Mouse (Mus musculus): Measurements from ENCODE around the gene Cmtr2. TPM values are rescaled to one million over a fixed set of nuclear protein-coding genes. Genes with fewer than 3 reads are reported as not detected.

The Cmtr2 gene
- polyA plus RNA-seq, 1 experiment from 2014 or later, result 14.6 TPM

DNA sequence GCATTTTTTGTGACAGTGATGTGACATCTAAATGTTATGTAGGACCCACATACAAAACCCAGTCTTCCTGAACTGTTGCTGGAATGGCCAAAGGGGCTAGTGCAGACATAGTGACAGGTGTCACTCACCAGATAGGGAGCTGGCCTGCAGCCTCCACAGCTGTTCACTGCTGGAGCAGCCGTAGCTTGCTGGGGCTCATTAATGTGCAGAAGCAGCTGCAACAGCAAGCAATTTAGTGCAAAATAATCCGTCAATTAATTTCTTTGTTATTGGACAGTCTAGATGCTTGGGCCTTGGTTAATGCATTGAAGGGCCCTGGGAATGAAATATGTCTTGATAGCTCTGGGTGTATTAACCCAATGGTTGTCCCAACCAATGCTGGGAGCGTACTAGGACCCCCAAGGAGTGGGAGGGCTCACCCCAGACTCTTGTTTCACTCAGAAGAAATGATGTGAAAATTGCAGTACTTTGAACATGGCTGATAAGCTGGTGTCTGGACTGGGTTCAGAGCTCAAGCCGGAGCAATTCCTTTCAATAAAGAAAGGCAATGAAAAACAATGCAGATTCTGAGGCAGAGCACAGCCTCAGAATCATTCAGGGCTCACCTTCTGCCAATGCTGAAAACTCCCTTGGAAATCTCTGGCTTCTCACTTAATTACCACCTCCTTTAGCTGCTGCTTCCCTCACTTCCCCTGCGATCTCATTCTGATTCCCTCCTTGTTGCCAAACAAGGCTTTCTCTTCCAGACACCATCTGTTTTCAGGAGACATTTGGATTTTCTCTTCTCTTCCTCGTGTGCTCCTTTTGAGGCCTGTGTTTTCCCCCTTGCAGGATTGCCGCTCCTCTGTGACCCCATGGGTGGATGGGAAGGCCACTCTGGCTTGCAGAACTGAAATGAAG is 27.1 kb downstream of the Cmtr2 start:
- ATAC-seq, result peak; percentile 66
- no peak overlapping the region; the same call in 1 of the 2 replicates for H3K9ac ChIP-seq (replicated peaks; ENCODE audit: low read depth, low read length)
- no peaks in the 10 kb centered on the region for H3K9me3 ChIP-seq (ENCODE audit: control insufficient read depth, low read length)

DNA sequence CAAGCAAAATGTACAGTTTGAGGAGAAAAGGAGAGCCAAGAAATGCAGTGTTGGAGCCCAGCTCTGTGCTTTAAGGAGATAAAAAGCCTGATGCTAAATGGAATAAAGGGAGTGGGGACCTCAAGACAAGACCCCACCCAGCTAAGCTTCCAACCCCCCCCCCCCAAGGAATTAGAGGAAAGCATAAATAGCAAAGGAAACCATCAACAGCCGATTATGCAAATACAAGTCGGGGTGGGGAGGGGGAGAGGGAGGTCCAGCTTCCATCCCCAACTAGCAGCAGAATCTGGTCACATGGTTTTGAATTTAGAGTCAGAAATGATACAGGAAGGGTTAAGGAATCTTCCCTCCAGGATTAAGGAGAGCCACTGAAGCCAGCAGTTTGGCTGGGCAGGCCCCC is 29.1 kb downstream of the Cmtr2 start:
- Histone ChIP-seq H3K4me3 (replicated peaks; ENCODE audit: low read length) (no peak overlapping the region), H3K36me3 (ENCODE audit: control insufficient read depth, insufficient read depth) (no peaks in the 10 kb centered on the region), H3K9me3 (ENCODE audit: control insufficient read depth, low read length) (no peaks in the 10 kb centered on the region), H3K4me1 (replicated peaks; ENCODE audit: control insufficient read depth, insufficient read depth, low read length) (peaks cover 11% of the 10 kb centered on the region), H3K4me2 (ENCODE audit: low read length) (no peak overlapping the region), H3K9ac (replicated peaks; ENCODE audit: low read depth, low read length) (no peak overlapping the region), H3K27ac (ENCODE audit: low read length) (no peak overlapping the region), H3K27me3 (replicated peaks; ENCODE audit: control insufficient read depth, insufficient read depth, low read length) (no peaks in the 10 kb centered on the region)
- no peak for ATAC-seq
- 63% methylated on average over 2 of the region's 2 CpGs for WGBS

More for the DNA sequence above, 27.1 kb downstream of the Cmtr2 start:
- H3K36me3 ChIP-seq (ENCODE audit: control insufficient read depth, insufficient read depth), result no peaks in the 10 kb centered on the region
- H3K4me3 ChIP-seq (replicated peaks; ENCODE audit: low read length), result no peak overlapping the region
- peaks cover 11% of the 10 kb centered on the region for H3K4me1 ChIP-seq (replicated peaks; ENCODE audit: control insufficient read depth, insufficient read depth, low read length)
- H3K27me3 ChIP-seq (replicated peaks; ENCODE audit: control insufficient read depth, insufficient read depth, low read length), result no peaks in the 10 kb centered on the region
- H3K27ac ChIP-seq (ENCODE audit: low read length), result peak overlapping the region; percentile 74
- WGBS, result 22% methylated on average over 7 of the region's 7 CpGs
- no peak overlapping the region for H3K4me2 ChIP-seq (ENCODE audit: low read length)

DNA sequence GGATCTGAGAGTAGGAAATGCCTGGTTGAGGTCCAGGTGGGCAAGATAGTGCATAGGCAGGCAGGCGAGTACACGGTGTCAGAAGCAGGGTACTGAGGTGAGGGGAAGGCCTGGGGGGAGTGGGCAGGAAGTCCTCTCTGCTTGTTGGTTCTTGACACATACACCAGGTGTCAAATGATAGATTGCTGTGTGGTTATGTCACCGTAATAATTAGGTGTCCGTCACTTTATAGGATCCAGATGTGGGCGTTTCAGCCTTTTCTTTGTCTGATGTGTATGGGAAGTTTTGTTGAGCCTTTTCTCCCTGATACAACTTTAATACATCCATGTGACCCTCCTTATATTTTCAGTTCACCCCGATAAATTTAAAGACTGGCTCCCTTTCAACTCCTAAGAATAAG is 31.8 kb downstream of the Cmtr2 start:
- Histone ChIP-seq H3K4me2 (ENCODE audit: low read length) (no peak overlapping the region), H3K27ac (ENCODE audit: low read length) (no peak overlapping the region), H3K9me3 (ENCODE audit: control insufficient read depth, low read length) (no peaks in the 10 kb centered on the region), H3K27me3 (replicated peaks; ENCODE audit: control insufficient read depth, insufficient read depth, low read length) (no peaks in the 10 kb centered on the region), H3K4me3 (replicated peaks; ENCODE audit: low read length) (no peak overlapping the region), H3K4me1 (replicated peaks; ENCODE audit: control insufficient read depth, insufficient read depth, low read length) (peaks cover 10% of the 10 kb centered on the region), H3K36me3 (ENCODE audit: control insufficient read depth, insufficient read depth) (no peaks in the 10 kb centered on the region), H3K9ac (replicated peaks; ENCODE audit: low read depth, low read length) (no peak overlapping the region)
- ATAC-seq, result no peak
- 89% methylated on average over 6 of the region's 6 CpGs for WGBS

DNA sequence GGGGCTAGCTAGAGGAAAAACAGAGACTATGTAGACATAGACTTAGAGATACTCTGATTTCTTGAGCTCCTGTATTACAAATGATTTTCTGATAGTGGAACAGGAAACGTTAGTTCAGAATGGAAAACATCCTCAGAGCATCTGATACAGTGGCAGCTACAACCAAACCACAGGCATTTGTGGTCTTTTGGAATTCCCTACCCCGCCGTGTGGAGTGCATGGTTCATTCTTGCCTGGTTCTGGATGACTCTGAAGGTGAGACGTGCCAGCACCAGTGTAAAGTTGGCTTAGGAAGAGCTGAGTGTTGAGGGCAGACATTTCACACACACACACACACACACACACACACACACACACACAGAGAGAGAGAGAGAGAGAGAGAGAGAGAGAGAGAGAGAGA is 38.5 kb downstream of the Cmtr2 start:
- Histone ChIP-seq H3K9me3 (ENCODE audit: control insufficient read depth, low read length) (no peaks in the 10 kb centered on the region), H3K27ac (ENCODE audit: low read length) (no peak overlapping the region), H3K4me2 (ENCODE audit: low read length) (no peak overlapping the region), H3K4me1 (replicated peaks; ENCODE audit: control insufficient read depth, insufficient read depth, low read length) (no peaks in the 10 kb centered on the region), H3K9ac (replicated peaks; ENCODE audit: low read depth, low read length) (no peak overlapping the region), H3K27me3 (replicated peaks; ENCODE audit: control insufficient read depth, insufficient read depth, low read length) (no peaks in the 10 kb centered on the region), H3K4me3 (replicated peaks; ENCODE audit: low read length) (no peak overlapping the region), H3K36me3 (ENCODE audit: control insufficient read depth, insufficient read depth) (no peaks in the 10 kb centered on the region)
- no peak for ATAC-seq
- WGBS, result 83% methylated on average over 4 of the region's 4 CpGs

DNA sequence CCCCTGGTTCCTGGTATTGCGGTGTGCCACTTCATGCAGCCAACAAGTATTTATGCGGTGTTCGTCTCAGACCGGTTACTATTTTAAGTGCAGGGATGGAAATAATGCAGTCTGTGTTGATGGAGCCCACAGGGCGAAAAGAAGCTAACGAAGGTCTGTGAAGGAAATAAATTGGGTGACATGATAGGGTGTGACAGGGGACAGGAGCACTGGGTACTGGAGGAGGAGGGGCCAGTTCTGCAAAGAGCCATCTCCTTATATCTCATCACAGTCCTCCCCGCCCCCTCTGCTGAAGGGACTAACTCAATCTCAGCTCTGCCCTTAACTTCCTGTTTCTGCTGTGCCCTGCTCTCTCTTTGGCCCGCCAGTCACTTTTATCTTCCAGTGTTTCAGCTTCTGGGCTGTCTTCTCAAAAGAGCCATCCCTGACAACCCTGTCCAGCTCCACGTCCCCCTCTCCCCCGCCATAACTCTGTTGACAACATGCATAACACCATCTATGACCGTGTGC is 50.4 kb downstream of the Cmtr2 start:
- H3K9ac ChIP-seq (replicated peaks; ENCODE audit: low read depth, low read length), result no peak overlapping the region
- no peak overlapping the region for H3K4me2 ChIP-seq (ENCODE audit: low read length)
- ATAC-seq, result no peak
- no peaks in the 10 kb centered on the region for H3K9me3 ChIP-seq (ENCODE audit: control insufficient read depth, low read length)
- 67% methylated on average over 11 of the region's 11 CpGs for WGBS
- no peaks in the 10 kb centered on the region for H3K36me3 ChIP-seq (ENCODE audit: control insufficient read depth, insufficient read depth)
- H3K4me1 ChIP-seq (replicated peaks; ENCODE audit: control insufficient read depth, insufficient read depth, low read length), result peaks cover 6% of the 10 kb centered on the region
- H3K27me3 ChIP-seq (replicated peaks; ENCODE audit: control insufficient read depth, insufficient read depth, low read length), result no peaks in the 10 kb centered on the region
- no peak overlapping the region for H3K27ac ChIP-seq (ENCODE audit: low read length)
- no peak overlapping the region for H3K4me3 ChIP-seq (replicated peaks; ENCODE audit: low read length)

DNA sequence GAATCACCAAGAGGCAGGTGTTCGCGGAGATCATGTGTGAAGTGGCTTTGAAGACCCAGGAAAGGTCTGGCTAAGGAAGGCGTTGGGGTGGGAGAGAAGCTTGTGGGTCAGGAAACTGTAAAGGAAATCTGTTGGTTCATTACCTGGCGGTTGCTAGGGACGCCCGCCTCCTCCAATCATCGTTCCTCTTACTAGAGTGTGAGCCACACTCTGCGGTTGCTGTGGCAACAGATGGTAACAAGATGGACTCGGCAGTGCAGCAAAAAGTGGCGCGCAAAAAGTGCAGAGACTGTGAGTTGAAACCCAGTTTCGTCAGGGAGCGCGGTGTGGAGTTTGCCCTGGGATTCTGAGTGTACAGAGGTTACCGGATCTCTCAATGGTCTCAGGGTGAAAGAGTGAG is 51.3 kb downstream of the Cmtr2 start, which contains the start of gene Hydin:
Gene Hydin (plus strand): TSS at position 237 of the 400 bp plus-strand sequence.
- Histone ChIP-seq H3K4me1 (replicated peaks; ENCODE audit: control insufficient read depth, insufficient read depth, low read length) (peaks cover 6% of the 10 kb centered on the region), H3K9me3 (ENCODE audit: control insufficient read depth, low read length) (no peaks in the 10 kb centered on the region), H3K27ac (ENCODE audit: low read length) (no peak within 1 kb of the TSS), H3K4me2 (ENCODE audit: low read length) (peak within 1 kb of the TSS; percentile 48), H3K9ac (replicated peaks; ENCODE audit: low read depth, low read length) (peak within 1 kb of the TSS; percentile 29; the same call in 1 of the 2 replicates), H3K27me3 (replicated peaks; ENCODE audit: control insufficient read depth, insufficient read depth, low read length) (no peaks in the 10 kb centered on the region), H3K36me3 (ENCODE audit: control insufficient read depth, insufficient read depth) (no peaks in the 10 kb centered on the region), H3K4me3 (replicated peaks; ENCODE audit: low read length) (peak within 1 kb of the TSS; percentile 37)
- WGBS, result under 1% methylated on average over 15 of the region's 15 CpGs
- peak; percentile 96 for ATAC-seq

DNA sequence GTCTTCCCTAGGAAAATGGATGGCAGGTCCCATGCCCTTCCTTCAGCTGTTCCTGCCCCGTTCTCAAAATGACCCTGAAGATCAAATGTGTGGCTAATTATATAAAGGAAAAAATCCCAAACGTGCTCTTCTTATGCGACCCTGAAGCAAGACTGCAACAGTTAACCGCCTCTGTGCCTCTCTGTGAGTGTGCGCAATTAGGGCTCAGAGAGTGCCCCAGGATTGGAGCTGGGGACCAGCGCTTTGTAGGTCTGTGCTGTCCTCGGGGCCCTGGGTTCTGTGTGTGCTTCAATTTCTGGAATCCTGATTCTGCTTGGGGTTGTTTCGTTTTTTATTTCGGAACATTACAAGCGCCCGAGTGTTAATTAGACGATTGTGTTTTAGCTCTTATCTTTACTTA is 51.8 kb downstream of the Cmtr2 start:
- H3K27me3 ChIP-seq (replicated peaks; ENCODE audit: control insufficient read depth, insufficient read depth, low read length), result no peaks in the 10 kb centered on the region
- ATAC-seq, result peak; percentile 32; the same call in 1 of the 2 replicates
- peak overlapping the region; percentile 37 for H3K4me3 ChIP-seq (replicated peaks; ENCODE audit: low read length)
- H3K36me3 ChIP-seq (ENCODE audit: control insufficient read depth, insufficient read depth), result no peaks in the 10 kb centered on the region
- H3K9me3 ChIP-seq (ENCODE audit: control insufficient read depth, low read length), result no peaks in the 10 kb centered on the region
- H3K4me2 ChIP-seq (ENCODE audit: low read length), result peak overlapping the region; percentile 48
- H3K27ac ChIP-seq (ENCODE audit: low read length), result no peak overlapping the region
- peaks cover 6% of the 10 kb centered on the region for H3K4me1 ChIP-seq (replicated peaks; ENCODE audit: control insufficient read depth, insufficient read depth, low read length)
- H3K9ac ChIP-seq (replicated peaks; ENCODE audit: low read depth, low read length), result peak overlapping the region; percentile 29; the same call in 1 of the 2 replicates
- 6% methylated on average over 12 of the region's 12 CpGs for WGBS

DNA sequence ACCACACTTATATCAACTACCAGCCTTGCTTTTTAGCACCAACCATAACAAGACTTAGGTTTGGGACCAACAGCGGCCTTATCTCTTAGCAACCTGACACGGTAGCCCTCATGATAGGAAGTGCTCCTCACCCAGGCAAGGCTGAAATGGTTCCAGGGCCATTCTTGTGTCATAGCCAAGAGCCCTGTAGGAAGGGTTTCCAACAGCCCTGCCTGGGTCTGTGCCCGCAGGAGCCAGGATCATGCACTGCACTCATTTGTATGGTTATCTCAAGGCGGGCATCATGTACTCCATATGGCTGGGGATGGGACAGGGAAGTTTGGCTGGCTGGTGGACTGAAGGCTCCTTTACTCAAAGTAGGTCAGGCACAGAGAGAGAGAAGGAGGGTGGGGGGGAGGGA is 55.2 kb downstream of the Cmtr2 start:
- no peaks in the 10 kb centered on the region for H3K27me3 ChIP-seq (replicated peaks; ENCODE audit: control insufficient read depth, insufficient read depth, low read length)

DNA sequence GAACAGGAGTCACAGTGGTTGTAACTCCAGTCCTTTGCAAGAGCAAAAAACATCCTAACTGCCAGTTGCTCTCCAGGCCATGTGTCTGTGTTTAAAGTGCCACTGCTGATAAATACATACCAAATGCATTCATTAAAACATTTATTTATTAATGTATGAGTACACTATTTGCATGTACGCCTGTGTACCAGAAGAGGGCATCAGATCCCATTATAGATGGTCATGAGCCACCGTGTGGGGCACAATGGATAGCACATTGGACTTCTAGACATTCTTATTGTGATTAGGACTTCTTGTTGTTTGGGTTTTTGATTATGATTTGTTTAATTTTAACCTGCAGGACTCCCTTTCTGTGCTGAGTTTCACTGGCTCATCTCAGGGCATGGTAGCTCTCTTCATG is 57.9 kb downstream of the Cmtr2 start:
- Histone ChIP-seq H3K36me3 (ENCODE audit: control insufficient read depth, insufficient read depth) (no peaks in the 10 kb centered on the region), H3K4me2 (ENCODE audit: low read length) (no peak overlapping the region), H3K9me3 (ENCODE audit: control insufficient read depth, low read length) (peaks cover 2% of the 10 kb centered on the region; the same call in 1 of the 2 replicates), H3K4me1 (replicated peaks; ENCODE audit: control insufficient read depth, insufficient read depth, low read length) (peaks cover 12% of the 10 kb centered on the region), H3K4me3 (replicated peaks; ENCODE audit: low read length) (no peak overlapping the region), H3K27ac (ENCODE audit: low read length) (no peak overlapping the region), H3K9ac (replicated peaks; ENCODE audit: low read depth, low read length) (no peak overlapping the region), H3K27me3 (replicated peaks; ENCODE audit: control insufficient read depth, insufficient read depth, low read length) (no peaks in the 10 kb centered on the region)
- 64% methylated on average over 2 of the region's 2 CpGs for WGBS
- ATAC-seq, result no peak

More for the DNA sequence above, 55.2 kb downstream of the Cmtr2 start:
- 91% methylated on average over 4 of the region's 4 CpGs for WGBS
- Histone ChIP-seq H3K4me1 (replicated peaks; ENCODE audit: control insufficient read depth, insufficient read depth, low read length) (peaks cover 15% of the 10 kb centered on the region), H3K4me2 (ENCODE audit: low read length) (no peak overlapping the region), H3K4me3 (replicated peaks; ENCODE audit: low read length) (no peak overlapping the region), H3K9ac (replicated peaks; ENCODE audit: low read depth, low read length) (no peak overlapping the region), H3K36me3 (ENCODE audit: control insufficient read depth, insufficient read depth) (no peaks in the 10 kb centered on the region), H3K27ac (ENCODE audit: low read length) (no peak overlapping the region), H3K9me3 (ENCODE audit: control insufficient read depth, low read length) (no peaks in the 10 kb centered on the region)
- no peak for ATAC-seq

All from forebrain, embryonic 16.5 days (tissue).